Mouse (Mus musculus) layer of hippocampus, postnatal 36 days (tissue): Measurements from ENCODE around the gene Grik4. TPM values are rescaled to one million over a fixed set of nuclear protein-coding genes. Genes with fewer than 3 reads are reported as not detected.

Experiments
- DNase-seq, 2 experiments: peaks; one replicate each; pipeline ENCODE4 v3.0.0; 2022
- total RNA-seq, 2 experiments: library from RNA; stranded (reverse); gene quantifications; 2 replicates each; pipeline ENCODE4 v1.2.3; 2021

The Grik4 gene
- total RNA-seq, 2 experiments from 2014 or later, result 55.7 to 58.8 TPM

DNA sequence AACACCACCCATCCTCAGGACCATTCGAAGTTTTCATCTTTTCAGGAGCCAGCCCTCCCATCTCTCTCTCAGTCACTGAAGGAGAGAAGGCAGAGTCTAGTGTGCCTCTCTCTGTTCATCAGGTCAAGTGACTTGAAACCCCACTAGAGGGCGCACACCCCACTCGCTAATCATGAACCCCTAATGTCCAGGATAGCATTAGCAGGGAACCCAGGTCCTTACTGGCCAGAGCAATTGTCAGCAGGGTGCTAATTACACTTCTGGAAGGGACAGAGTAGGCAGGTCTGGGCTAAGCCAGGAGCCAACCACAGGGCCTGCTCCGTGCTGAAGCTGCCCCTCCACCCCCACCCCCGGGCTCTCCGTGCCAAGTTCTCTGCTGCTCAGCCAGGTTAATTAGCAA is 371.1 kb downstream of the Grik4 start:
- DNase-seq, result peak; percentile 58 to 64

DNA sequence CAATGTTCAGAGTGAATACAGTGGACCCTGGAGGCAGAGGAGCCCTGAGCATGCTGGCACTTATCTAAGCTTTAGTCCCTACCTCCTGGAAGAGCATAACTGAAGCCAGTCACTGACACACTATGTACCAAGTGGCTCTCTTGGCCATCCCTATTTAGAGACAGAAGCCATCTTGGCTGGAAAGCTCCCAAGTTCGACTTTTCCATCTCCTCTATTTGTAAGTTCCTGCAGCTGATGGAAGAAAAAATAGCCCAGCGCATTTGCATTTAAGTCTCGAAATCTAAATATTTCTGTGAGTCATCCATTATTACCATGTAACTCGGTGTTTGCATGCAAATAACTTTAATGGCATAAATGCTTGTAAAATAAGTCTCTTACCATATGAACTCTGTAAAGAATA is 378.4 kb downstream of the Grik4 start:
- DNase-seq, result no peak

DNA sequence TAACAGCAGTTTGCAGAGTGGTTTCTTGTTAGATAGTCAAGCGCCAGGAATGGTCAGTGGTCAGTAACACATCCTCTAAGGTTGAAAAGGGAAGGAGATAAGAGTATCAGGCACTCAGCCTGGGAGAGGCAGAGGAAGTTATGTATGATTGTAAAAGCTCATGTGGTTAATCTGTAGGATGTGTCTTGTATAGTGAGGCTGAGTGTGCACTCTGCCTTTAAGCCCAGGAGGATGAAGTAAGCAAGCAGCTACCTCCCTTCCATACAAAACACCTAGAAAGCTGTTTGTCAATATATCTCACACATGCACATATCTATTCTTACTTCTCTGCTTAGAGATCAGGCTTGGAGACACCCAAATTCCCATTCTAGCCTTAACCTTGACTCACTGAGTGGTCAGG is 389.1 kb downstream of the Grik4 start:
- DNase-seq, result no peak

DNA sequence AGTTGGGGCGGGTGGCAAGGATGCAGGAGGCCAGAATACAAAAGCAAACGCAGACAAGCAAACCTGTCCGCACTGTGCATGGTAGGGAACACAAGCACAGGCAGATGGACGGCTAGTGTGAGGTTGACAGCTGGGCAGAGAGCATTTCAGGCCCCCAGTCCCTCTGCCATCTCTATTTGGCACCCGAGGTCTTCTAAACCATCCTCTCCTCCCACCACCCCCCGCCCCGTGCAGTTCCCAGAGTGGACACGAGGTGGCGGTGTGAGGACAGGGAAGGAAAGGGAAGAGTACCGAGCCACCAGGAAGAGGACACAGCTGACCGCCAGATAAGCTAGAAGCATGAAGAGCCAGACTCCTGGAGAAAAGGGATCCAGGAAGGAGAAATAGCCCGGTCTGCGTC is 394.2 kb downstream of the Grik4 start:
- DNase-seq, result peak; percentile 79 to 84

DNA sequence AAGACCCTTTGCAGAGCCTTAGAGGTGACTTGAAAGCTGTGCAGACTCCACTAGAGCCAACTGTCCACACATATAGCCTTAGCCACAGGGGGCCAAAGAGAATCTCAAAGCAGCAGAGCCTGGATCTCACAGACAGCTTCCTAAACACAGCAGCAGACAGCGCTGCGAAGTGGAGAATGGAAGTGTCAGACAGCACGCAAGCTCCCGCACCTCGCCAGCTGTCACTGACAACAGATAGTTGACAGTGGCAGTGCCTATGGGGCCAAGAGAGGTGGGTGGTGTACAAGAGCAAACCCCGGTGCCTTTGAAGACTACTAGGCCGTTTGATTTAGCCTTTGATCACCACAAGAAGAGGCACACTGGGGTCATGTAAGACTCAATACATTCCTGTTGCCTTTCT is 395.3 kb downstream of the Grik4 start:
- DNase-seq, result no peak

DNA sequence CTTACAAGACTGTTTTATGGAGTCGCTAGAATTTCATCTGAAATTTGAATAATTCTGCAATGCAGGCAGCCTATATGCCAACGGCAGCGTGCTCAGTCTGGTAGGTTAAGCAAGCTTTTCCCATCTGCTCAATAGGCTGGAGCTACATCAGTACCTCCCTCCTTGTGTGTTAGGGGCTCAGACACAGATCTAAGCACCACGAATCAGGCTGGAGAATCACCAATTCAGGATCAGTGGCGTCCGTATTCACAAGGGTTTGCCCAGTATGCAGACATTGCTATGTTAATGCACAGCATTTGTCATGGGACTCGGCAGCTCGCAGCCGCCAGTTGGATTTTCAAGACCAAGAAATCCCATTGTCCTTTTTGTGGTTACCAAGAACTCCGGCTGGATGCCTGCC is 399.8 kb downstream of the Grik4 start:
- peak in 1 of 2 experiments; percentile 21 for DNase-seq

DNA sequence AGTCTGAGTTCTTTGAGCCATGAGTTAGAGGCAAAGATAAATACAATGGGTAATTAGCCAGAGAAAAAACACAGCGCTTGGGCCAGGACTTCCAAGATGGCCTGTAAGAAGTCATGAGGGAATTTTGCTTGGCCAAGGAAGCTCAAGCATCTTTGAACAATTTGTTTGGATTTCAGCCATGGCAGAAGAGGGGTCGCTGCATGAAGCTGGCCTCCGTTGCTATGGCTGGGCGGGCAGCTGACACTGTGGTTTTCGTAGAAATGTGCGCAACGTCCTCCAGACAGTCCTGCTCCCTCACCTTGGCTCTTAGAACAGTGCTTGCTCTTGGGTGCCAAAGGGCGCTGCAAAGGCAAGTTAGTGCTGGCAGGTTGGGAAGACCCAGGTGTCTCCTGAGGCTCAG is 410.8 kb downstream of the Grik4 start:
- DNase-seq, result no peak

DNA sequence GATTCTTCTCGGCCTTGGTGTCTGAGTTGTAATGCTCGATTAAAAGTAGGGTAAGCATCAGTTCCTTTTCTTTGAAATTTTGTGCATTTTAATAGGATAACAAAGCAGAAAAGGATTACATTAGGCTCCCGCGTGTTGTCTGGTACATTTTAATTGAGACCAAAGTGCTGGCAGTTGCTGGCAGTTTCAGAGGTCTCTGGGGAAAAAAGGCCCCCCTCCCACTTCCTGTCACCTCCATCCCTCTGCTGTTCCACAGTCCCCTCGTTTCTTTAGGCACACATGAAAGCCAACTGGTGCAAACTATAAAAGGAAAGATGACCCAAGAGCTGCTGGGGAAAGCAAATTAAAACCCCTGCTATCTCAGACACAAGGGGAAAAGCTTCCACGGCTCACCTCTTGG is 411.3 kb downstream of the Grik4 start:
- DNase-seq, result no peak

DNA sequence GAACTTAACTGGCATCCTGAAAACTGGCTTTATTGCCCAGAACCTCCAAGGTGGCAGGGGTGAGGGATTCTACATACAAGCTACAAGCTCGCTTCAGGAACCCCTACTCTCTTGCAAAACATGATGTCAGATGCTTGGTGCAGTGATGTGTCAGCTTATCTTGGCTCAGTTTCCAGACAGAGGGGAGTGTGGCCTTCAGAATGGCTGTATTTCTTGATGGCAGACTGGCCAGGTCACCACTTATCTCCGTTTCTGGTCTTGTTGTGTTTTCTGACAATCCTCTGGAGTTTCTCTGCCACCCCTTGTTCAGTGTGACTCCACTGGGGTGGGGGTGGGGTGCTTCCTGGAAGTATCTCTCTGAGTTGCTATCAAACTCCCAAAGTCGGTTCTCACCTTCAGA is 412.3 kb downstream of the Grik4 start:
- DNase-seq, result no peak

DNA sequence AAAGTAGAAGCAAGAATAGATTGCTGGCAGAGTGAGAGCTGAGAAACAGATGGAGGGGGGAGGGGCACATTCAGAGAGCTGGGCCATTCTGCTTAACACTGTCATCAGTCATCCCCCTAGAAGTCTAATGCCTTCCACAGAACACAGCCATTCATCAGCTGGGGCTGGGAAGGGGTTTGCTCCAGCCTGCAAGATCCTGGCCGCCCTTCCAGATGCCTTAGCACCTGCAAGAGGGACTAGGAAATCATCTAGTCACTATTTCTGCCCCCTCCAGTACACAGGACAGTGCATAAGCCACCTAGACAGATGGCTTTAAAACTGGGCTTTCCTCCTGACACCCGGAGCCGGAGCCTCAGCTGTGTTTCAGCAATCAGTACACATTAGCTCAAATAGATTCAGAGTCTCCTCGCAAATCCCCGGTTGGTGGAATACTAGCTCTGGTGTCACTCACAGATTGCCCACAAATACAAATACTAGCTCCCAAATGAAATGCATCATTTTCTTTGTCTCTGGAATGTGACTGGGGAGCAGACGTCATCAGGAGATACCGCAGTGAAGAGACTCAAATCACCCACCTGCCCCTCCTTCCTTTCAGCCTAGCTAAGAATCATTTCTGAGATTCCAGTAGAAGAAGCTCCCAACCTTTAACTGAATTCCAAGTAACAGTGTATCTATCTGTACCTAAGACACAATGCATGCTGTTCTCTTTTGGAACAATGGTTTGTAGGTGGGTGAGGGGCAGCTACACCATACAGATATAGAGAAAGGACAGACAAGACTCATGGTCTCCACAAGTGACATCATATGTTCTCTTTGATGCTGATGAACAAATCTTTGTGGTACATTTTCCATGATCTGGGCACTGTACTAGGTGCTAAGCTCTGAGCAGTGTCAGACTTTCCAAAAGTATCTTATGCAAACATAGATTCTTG is 413.8 kb downstream of the Grik4 start:
- peak; percentile 62 to 65 for DNase-seq

DNA sequence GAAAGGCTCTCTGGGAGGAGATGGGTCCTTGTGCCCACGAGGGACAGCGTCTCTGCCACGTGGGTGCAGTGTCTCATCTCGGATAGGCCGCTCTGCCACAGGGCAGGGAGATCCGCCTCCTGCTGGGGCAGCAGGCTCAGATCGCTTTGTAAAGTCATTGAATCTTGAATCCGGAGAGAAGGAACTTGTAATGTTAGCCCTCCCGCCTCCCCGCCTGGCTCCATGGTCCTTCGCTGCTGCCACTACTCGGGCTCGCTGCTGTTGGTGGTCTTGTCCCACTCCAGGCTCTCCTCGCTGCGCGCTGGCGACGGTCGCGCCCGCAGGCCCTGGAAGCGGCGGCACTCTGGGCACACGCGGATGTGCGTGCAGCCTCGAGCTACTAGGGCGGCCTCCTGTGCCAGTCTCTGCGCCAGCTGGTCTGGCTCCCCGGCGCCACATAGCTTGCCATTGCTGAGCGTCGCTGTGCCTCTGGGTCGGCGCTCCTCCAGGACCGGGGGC is 423.7 kb downstream of the Grik4 start:
- DNase-seq, result peak; percentile 64 to 67

DNA sequence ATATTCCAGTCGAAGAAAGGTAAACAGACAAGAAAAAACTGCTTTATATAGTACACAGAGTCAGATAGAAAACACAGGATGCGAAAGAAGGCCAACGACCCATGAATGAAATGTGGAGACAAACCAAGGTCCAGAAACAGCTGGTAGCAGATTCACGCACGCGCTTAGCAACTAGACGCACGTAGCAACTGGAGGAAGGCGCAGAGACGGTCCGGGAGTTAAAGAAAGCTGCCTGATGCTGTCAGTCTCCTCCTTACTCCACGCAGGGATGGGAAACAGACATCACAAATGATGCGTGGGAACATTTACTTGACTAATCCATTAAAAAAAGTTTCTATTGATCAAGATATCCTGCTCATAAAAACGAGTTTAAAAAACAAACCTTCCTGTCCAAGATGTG is 426.1 kb downstream of the Grik4 start:
- peak in 1 of 2 experiments; percentile 18 for DNase-seq

DNA sequence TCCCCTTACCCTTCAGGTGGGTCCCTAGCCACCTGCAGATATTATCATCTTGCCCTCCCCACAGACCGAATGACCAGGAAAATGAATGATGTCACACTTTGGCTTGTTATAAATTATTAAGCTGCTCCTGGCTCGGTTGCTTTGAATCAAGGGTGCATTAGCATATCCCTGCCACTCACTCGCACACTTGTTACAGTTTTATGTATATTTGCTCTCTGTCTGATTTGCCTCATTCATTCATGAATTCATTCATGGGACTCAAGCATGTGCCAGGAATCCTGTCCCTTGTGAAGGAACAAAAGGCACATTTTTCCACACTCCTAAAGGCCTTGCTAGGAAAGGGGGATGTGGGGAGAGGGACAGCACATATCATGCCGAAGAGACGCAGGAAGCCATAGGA is 431.1 kb downstream of the Grik4 start:
- DNase-seq, result no peak

DNA sequence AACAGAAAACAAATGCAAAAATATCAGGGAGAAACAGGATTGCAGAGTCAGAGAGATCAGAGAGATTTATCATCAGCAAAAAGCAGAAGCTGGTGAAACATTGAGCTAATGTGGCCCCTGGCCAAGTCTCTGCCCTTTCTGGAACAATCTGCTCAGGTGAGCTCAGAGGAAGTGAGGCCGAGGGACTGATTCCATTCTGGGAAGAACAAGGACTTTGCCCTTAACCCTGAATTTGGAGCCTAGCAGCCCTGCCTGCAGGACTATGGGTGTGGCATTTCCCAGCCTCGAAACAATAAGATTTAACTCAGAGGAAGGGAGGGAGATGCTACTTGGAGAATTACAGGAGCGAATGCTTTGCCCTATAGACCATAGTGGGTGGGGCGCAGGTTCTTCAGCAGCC is 432.0 kb downstream of the Grik4 start:
- DNase-seq, result no peak

DNA sequence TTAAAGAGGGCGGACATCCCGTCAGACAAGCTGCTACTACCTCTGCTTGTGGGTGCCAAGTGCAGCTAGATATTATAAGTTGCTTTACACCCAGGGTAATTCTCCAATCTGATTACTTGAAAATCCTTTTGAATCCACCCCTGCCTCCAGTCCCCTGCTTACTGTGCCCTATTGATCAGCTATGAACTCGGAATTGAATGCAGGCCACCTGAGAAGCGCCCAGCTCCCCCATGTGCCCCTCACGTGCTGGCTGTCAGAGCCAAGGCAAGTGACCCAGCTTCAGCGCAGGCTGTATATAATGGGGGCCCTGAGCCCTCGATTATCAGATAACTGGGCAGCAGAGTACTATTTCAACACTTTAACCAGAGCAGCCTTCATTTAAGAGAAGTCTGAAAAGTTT is 436.1 kb downstream of the Grik4 start:
- no peak for DNase-seq

DNA sequence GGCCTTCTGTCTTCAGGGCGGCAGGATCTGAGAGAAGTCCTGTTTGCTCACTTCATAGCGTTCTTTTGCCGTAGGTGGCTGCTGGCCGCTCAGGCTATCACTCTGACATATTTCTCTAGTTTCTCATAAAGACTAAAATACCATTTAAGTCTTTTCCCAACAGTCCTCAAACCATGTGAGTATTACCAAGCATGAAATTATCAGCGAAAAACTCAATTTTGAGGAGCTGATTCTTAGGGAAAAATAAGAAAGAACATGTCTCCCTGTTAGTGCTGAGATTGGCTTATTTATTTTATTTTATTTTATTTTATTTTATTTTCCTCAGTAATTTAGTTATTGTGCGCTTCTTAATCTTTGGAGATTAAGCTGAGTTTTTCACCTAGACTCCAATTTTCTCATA is 436.6 kb downstream of the Grik4 start, which contains the start of gene Tbcel:
Tbcel (minus strand) TSS at position 101 of the 400 bp plus-strand sequence.
- no peak for DNase-seq

DNA sequence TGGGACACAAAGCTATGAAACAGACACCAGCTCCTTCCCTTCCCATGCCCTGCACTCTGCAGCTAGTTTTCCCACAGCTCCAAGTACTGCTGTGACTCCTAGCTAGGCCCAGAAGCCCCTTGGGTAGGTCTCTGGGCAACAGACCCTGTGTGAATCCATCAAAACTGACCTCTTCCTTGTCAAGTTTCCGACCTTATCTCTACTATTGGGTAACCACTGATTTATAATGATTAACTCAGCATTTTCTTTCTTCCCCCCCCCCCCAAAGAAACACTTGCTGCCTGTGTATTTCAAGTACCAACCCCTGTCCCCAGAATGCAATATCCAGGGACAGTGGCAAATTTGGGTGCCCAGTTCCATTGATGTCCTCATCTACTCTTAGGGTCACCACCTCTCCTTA is 437.3 kb downstream of the Grik4 start:
- DNase-seq, result no peak

DNA sequence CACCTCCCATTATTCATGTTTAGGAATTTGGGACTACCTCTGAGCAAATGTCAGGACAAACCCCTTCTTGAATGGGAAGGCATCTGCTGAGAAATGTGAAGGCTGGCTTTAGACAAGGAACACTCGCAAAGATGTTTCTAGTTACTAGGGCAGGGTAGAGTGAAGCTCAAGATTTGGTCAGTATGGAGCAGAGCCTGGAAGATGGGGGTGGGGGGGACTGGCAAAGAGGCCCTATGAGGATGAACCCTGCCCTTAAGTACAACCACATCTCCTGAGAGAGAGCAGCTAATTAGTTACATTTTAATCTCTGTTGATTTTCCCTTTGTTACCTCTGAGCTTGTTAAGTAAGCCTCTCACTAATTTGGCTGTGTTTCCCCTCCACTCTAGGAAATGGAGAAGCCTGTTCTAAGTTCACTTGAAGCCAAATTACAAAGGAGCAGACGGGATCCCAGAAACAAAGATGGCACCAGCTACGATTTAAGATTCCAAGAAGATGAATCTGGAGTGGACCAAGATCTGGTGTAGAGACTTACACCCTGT is 439.3 kb downstream of the Grik4 start:
- DNase-seq, result no peak

DNA sequence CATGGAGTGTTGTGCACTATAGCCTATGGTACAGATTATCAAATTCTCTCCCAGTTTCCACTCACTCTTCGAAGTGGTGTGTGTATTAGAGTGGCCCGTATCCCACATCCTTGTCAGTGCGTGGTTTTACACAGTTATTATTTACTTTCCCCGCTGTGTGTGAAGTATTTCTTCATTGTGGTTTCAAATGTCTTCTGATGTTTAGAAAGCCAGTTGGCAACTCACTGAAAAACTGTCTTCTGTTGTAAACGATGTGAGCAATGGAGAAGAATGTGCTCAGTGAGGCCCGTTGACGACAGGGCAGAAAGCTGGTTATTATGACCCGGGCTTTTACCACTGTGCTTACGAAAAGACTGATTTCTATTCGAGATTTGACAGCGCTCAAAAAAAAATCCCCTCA is 439.7 kb downstream of the Grik4 start:
- DNase-seq, result no peak

DNA sequence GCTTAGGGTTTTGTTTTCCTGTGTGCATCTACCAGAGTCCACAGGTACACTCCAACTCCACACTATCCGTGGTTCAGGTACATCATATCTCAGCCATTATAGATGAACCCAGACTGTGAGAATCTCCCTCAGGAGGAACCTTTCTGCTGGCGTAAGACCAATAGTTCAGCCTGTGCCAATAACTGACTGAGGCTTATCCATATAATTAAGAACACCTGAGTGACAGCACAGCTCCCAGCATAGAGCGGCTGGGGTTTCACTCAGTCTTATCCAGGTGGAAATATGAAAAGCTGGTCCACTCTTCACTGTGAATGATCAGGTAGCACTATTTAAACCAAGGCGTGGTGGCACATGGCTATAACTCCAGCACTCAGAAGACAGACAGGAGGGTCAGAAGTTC is 440.6 kb downstream of the Grik4 start:
- no peak for DNase-seq

DNA sequence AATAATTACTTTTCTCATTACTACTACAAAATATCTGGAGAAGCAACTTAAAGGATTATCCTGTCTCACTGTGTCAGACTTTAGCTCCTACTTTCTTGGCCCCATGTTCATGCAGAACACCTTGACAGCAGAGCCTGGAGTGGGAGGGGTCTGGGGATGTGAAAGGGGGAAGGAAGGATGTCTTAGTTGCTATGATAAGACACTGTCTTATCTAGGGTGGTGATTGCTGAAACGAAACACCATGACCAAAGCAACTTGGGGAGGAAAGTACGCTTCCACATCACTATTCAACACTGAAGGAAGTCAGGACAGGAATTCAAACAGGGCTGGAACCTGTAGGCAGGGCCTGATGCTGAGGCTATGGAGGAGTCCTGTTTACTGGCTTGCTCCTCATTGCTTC is 448.0 kb downstream of the Grik4 start:
- no peak for DNase-seq

DNA sequence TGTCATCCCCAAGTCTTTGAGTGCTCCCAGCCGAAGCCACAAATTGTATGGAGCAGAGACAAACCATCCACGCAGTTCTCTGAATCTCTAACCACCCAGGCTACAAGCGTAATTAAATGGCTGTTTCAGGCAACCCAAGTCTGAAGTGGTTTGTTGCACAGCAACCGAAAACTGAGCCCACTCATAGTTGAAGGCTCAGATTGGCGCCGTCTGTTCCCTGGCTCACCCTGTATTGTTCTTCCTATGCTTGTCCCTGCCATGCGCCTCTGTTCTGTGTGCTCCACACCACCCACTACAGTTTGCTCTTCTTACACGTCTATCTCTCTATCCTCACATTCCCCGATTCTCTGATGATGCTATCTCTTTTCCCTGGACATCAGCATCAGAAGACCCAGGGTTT is 452.5 kb downstream of the Grik4 start:
- DNase-seq, result peak; percentile 73 to 78

DNA sequence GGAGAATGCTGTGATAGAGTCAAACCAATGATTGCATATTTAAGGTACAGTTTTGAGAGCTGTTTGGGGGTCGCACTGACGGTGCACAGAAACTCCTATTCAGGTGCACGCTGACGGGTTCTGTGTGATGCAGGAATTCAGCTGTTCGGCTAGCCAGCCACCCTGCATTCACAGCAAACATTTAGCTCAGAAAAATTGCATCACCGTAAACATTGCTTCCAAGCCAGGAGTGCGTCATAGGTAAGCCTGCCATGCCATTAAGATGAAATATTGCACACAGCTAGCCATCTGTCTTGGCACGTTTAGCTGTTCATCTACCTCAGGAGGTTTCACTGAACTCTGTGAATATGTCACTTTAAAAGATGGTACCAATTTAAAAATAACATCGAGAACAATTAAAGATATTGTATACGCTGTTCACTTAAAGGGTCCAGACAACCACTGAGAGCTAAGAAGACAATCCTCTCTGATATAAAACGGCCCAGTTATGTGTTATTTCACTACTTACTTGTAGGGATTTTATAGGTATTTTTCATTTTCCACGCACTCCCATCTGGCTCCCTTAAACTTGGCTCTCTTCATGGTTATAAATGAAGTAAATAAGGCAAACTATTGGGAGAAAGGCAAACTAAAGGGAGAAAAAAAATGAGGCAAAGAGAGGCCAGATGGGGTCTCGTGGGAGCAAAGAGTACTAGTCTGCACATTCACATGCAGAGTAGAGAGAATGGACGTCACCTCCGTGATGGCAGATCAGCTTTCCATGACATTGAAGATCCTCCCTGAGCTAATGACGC is 453.5 kb downstream of the Grik4 start:
- no peak for DNase-seq
